ENCODE assay signal across 18 mouse cellular contexts in the genomic region with DNA sequence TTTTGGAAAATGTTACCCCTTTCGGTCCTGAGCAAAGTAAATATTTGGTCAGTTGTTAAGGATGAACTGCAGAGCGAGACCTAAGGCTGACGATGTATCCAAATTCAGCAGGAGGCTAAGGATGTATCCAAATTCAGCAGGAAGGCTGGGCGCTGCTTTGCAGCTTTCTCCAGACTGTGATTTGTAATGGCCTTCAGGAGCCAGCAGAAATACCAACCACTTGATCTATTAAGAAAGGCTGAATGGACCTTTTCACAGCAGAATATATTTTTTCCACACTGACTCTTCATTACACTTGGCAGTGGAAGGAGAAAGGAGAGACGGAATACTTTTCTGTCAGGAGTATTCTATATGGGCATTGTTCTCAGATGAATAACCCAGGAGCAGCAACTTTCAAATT.
"Had no signal": no experiment of that assay in that cellular context is flagged by ENCODE, and none has a peak within 500 bp of the region (broad histone marks: within the 10 kb centered on the region; RNA-seq: fewer than 3 reads in every experiment).

No protein-coding gene starts in this region.

- H3K27ac ChIP-seq: kidney, postnatal 0 days; liver, embryonic 12.5 days; macrophage; midbrain, embryonic 13.5 days had no signal

- H3K36me3 ChIP-seq: limb, embryonic 15.5 days; liver, embryonic 12.5 days had no signal

- H3K27me3 ChIP-seq: limb, embryonic 15.5 days; liver, embryonic 12.5 days; megakaryocyte, embryonic 14.5 days; midbrain, embryonic 13.5 days had no signal

- H3K4me3 ChIP-seq: limb, embryonic 15.5 days; liver, embryonic 12.5 days; megakaryocyte, embryonic 14.5 days; midbrain, embryonic 13.5 days; myocyte had no signal

- H3K4me1 ChIP-seq: liver, embryonic 12.5 days; midbrain, embryonic 13.5 days had no signal

- H3K4me2 ChIP-seq: limb, embryonic 15.5 days; liver, embryonic 12.5 days; lung, embryonic 14.5 days; midbrain, embryonic 13.5 days had no signal

- DNase-seq: kidney, adult 2 months; kidney, postnatal 36 days; layer of hippocampus, adult 9-11 months; layer of hippocampus, postnatal 36 days; lung, embryonic 14.5 days; lung, postnatal 14 days; right cerebral cortex, adult 18-20 months; right cerebral cortex, postnatal 25 days; spleen, adult 18-20 months; thymus, adult 18-20 months; thymus, postnatal 14 days had no signal

- H3K9ac ChIP-seq: limb, embryonic 15.5 days; liver, embryonic 12.5 days; lung, embryonic 14.5 days; midbrain, embryonic 13.5 days had no signal

- H3K9me3 ChIP-seq: limb, embryonic 15.5 days; liver, embryonic 12.5 days; midbrain, embryonic 13.5 days had no signal

- ATAC-seq: liver, embryonic 12.5 days; midbrain, embryonic 13.5 days had no signal
